Mouse (Mus musculus): Measurements from ENCODE around the gene Rgs11. TPM values are rescaled to one million over a fixed set of nuclear protein-coding genes. Genes with fewer than 3 reads are reported as not detected.
"Not testable (repeated sequence)": the region's sequence is repeated elsewhere in the genome, so short reads cannot be mapped to it uniquely, and the experiment has no call there.

Gene Rgs11
- 1.7 and 3.2 TPM in 2 replicates for polyA plus RNA-seq (2014; fragmentation: Nextera tagmentation; extraction: Ambion mirVana)

GRCm38 (mm10) chr17:26202737-26203136 lies at the start of gene Rgs11:
Rgs11 (plus strand) TSS chr17:26202951.
- WGBS = 3% methylated on average over 22 of the region's 22 CpGs
- H3K27me3 ChIP-seq (replicated peaks; ENCODE audit: control insufficient read depth, insufficient read depth, low read length) = peaks cover 49% of the 10 kb centered on the region

DNA sequence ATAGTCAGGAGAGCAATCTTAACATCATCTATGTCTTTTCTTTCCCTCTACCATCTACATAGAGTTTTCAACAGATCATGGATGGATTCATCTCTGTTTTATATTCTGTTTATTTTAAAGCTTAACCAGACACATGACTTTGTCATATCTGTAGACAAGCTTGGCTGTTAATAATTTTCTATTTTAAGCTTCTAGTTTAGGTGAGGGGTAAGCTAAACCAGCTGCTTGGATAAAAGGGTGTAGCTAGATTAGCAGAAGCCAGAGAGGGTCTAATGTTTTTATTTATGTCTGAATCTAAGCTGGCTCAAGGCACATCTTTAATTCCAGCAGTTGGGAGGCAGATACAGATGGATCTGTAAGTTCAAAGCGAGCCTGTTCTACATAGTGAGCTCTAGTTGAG lies 40.0 kb upstream of the Rgs11 start:
- no peak overlapping the region for H3K9ac ChIP-seq (ENCODE audit: low read length)
- DNase-seq (ENCODE audit: low spot score) (no peak), ATAC-seq (no peak)
- WGBS = 94% methylated on average over 1 of the region's 1 CpGs
- no peaks in the 10 kb centered on the region for H3K27me3 ChIP-seq (replicated peaks; ENCODE audit: control insufficient read depth, insufficient read depth, low read length)
- no peak overlapping the region for H3K4me2 ChIP-seq (ENCODE audit: low read length)
- no peak overlapping the region for H3K4me3 ChIP-seq (ENCODE audit: low read depth, low read length)
- H3K36me3 ChIP-seq (ENCODE audit: control insufficient read depth, insufficient read depth, low read length) = no peaks in the 10 kb centered on the region
- H3K4me1 ChIP-seq (ENCODE audit: control insufficient read depth, insufficient read depth, low read length) = no peaks in the 10 kb centered on the region
- H3K27ac ChIP-seq (ENCODE audit: low read depth, low read length) = no peak overlapping the region
- H3K9me3 ChIP-seq (replicated peaks; ENCODE audit: control insufficient read depth, low read length) = no peaks in the 10 kb centered on the region

More at GRCm38 (mm10) chr17:26202737-26203136, at the start of gene Rgs11:
- no peaks in the 10 kb centered on the region for H3K9me3 ChIP-seq (replicated peaks; ENCODE audit: control insufficient read depth, low read length)
- H3K4me1 ChIP-seq (ENCODE audit: control insufficient read depth, insufficient read depth, low read length) = peaks cover 6% of the 10 kb centered on the region; the same call in 1 of the 2 replicates
- peaks cover 4% of the 10 kb centered on the region; the same call in 1 of the 2 replicates for H3K36me3 ChIP-seq (ENCODE audit: control insufficient read depth, insufficient read depth, low read length)
- ATAC-seq (no peak), DNase-seq (ENCODE audit: low spot score) (no peak)
- no peak within 1 kb of the TSS for H3K27ac ChIP-seq (ENCODE audit: low read depth, low read length)
- peak within 1 kb of the TSS; percentile 29; the same call in 1 of the 2 replicates for H3K9ac ChIP-seq (ENCODE audit: low read length)
- peak within 1 kb of the TSS; percentile 36 for H3K4me3 ChIP-seq (ENCODE audit: low read depth, low read length)
- peak within 1 kb of the TSS; percentile 95 for H3K4me2 ChIP-seq (ENCODE audit: low read length)

GRCm38 (mm10) chr17:26168039-26168438 lies 34.7 kb upstream of the Rgs11 start:
- ATAC-seq (no peak), DNase-seq (ENCODE audit: low spot score) (no peak)
- H3K9ac ChIP-seq (ENCODE audit: low read length) = no peak overlapping the region
- H3K4me2 ChIP-seq (ENCODE audit: low read length) = no peak overlapping the region
- no peak overlapping the region for H3K4me3 ChIP-seq (ENCODE audit: low read depth, low read length)
- no peaks in the 10 kb centered on the region for H3K27me3 ChIP-seq (replicated peaks; ENCODE audit: control insufficient read depth, insufficient read depth, low read length)
- 96% methylated on average over 2 of the region's 2 CpGs for WGBS
- H3K4me1 ChIP-seq (ENCODE audit: control insufficient read depth, insufficient read depth, low read length) = no peaks in the 10 kb centered on the region
- H3K27ac ChIP-seq (ENCODE audit: low read depth, low read length) = no peak overlapping the region
- H3K9me3 ChIP-seq (replicated peaks; ENCODE audit: control insufficient read depth, low read length) = no peaks in the 10 kb centered on the region
- no peaks in the 10 kb centered on the region for H3K36me3 ChIP-seq (ENCODE audit: control insufficient read depth, insufficient read depth, low read length)

DNA sequence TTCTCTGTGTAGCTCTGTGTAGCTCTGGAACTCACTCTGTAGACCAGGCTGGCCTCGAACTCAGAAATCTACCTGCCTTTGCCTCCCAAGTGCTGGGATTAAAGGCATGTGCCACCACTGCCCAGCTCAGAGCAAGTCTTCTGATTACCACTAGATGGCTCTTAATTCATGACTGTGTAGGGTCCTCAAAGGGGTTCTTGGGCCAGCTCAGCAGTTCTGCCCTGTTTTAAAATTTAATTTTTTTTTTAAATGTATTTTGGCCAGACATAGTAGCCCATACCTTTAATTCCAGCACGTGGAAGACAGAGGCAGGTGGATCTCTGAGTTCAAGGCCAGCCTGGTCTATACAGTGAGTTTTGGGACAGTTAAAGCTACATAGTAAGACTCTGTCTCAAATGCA lies 27.5 kb upstream of the Rgs11 start:
- 86% methylated on average over 2 of the region's 2 CpGs for WGBS
- H3K4me1 ChIP-seq (ENCODE audit: control insufficient read depth, insufficient read depth, low read length); H3K4me3 ChIP-seq (ENCODE audit: low read depth, low read length); H3K9ac ChIP-seq (ENCODE audit: low read length); H3K9me3 ChIP-seq (replicated peaks; ENCODE audit: control insufficient read depth, low read length); DNase-seq (ENCODE audit: low spot score); ATAC-seq; H3K27me3 ChIP-seq (replicated peaks; ENCODE audit: control insufficient read depth, insufficient read depth, low read length); H3K4me2 ChIP-seq (ENCODE audit: low read length); H3K27ac ChIP-seq (ENCODE audit: low read depth, low read length): not testable (repeated sequence)
- H3K36me3 ChIP-seq (ENCODE audit: control insufficient read depth, insufficient read depth, low read length) = peaks cover 12% of the 10 kb centered on the region

DNA sequence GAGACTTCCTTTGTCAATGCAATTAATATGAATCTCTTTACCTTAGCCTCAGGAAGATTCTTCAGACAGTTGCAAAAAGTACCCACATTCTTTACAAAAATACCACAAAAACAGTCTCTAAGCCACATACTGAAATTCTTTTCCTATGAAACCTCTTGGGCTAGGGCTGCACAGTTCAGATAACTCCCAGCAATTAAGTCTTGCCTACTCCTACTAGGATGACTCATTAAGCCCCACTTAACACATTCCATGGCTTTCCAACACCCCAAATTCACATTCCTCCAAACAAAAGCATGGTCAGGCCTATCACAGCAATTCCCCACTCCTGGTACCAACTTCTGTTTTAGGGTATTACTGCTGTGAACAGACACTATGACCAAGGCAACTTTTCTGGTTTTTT lies 24.1 kb upstream of the Rgs11 start:
- Histone ChIP-seq H3K4me3 (ENCODE audit: low read depth, low read length) (no peak overlapping the region), H3K36me3 (ENCODE audit: control insufficient read depth, insufficient read depth, low read length) (peaks cover 27% of the 10 kb centered on the region), H3K27ac (ENCODE audit: low read depth, low read length) (no peak overlapping the region), H3K4me1 (ENCODE audit: control insufficient read depth, insufficient read depth, low read length) (no peaks in the 10 kb centered on the region), H3K4me2 (ENCODE audit: low read length) (no peak overlapping the region), H3K9me3 (replicated peaks; ENCODE audit: control insufficient read depth, low read length) (no peaks in the 10 kb centered on the region), H3K9ac (ENCODE audit: low read length) (no peak overlapping the region), H3K27me3 (replicated peaks; ENCODE audit: control insufficient read depth, insufficient read depth, low read length) (no peaks in the 10 kb centered on the region)
- no peak for DNase-seq (ENCODE audit: low spot score)
- ATAC-seq = no peak

DNA sequence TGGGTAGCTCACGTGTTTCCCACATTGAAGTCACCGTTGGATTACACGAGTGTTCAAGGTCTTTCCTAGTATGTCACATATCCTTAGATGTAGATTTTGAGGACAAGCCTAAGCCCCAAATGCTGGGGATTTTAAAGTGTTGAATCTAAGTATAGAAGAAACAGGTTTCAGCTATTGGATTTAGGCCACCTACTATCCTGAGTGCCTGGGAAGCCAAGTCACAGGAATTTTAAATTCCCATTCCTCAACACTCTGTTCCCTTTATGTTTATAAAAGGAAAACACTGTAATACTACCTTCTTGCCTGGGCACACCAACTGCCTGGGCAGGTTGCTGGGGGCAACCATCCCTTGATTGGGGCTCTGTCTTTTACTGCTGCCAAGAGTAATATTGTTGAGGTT lies 21.6 kb upstream of the Rgs11 start:
- ATAC-seq = no peak

DNA sequence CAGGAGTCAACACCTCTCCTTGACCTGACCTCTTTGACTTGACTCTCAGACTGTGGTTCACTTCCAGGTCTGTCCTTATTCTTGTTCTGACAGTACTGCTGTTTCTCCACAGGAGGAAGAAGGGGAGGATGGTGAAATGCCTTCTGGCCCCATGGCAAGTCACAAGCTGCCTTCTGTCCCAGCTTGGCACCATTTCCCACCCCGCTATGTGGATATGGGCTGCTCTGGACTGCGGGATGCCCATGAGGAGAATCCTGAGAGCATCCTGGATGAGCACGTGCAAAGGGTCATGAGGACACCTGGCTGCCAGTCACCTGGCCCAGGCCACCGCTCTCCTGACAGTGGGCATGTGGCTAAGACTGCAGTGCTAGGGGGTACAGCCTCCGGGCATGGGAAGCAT lies 15.2 kb upstream of the Rgs11 start:
- ATAC-seq (no peak), DNase-seq (ENCODE audit: low spot score) (no peak)
- 96% methylated on average over 5 of the region's 5 CpGs for WGBS
- Histone ChIP-seq H3K4me1 (ENCODE audit: control insufficient read depth, insufficient read depth, low read length) (no peaks in the 10 kb centered on the region), H3K9me3 (replicated peaks; ENCODE audit: control insufficient read depth, low read length) (no peaks in the 10 kb centered on the region), H3K27me3 (replicated peaks; ENCODE audit: control insufficient read depth, insufficient read depth, low read length) (no peaks in the 10 kb centered on the region), H3K4me3 (ENCODE audit: low read depth, low read length) (no peak overlapping the region), H3K9ac (ENCODE audit: low read length) (no peak overlapping the region), H3K4me2 (ENCODE audit: low read length) (no peak overlapping the region), H3K36me3 (ENCODE audit: control insufficient read depth, insufficient read depth, low read length) (peaks cover 96% of the 10 kb centered on the region), H3K27ac (ENCODE audit: low read depth, low read length) (no peak overlapping the region)

More for the DNA sequence above, 21.6 kb upstream of the Rgs11 start:
- Histone ChIP-seq H3K27ac (ENCODE audit: low read depth, low read length) (no peak overlapping the region), H3K4me2 (ENCODE audit: low read length) (no peak overlapping the region), H3K27me3 (replicated peaks; ENCODE audit: control insufficient read depth, insufficient read depth, low read length) (no peaks in the 10 kb centered on the region), H3K9ac (ENCODE audit: low read length) (no peak overlapping the region), H3K4me1 (ENCODE audit: control insufficient read depth, insufficient read depth, low read length) (no peaks in the 10 kb centered on the region), H3K4me3 (ENCODE audit: low read depth, low read length) (no peak overlapping the region), H3K9me3 (replicated peaks; ENCODE audit: control insufficient read depth, low read length) (no peaks in the 10 kb centered on the region), H3K36me3 (ENCODE audit: control insufficient read depth, insufficient read depth, low read length) (peaks cover 43% of the 10 kb centered on the region)
- 98% methylated on average over 3 of the region's 3 CpGs for WGBS
- no peak for DNase-seq (ENCODE audit: low spot score)

- DNase-seq (ENCODE audit: low spot score) = no peak
- no peaks in the 10 kb centered on the region for H3K9me3 ChIP-seq (replicated peaks; ENCODE audit: control insufficient read depth, low read length)
- peaks cover 96% of the 10 kb centered on the region for H3K36me3 ChIP-seq (ENCODE audit: control insufficient read depth, insufficient read depth, low read length)
- H3K27ac ChIP-seq (ENCODE audit: low read depth, low read length) = no peak overlapping the region
- no peak overlapping the region for H3K4me2 ChIP-seq (ENCODE audit: low read length)
- ATAC-seq = no peak
- no peak overlapping the region for H3K9ac ChIP-seq (ENCODE audit: low read length)
- no peaks in the 10 kb centered on the region for H3K4me1 ChIP-seq (ENCODE audit: control insufficient read depth, insufficient read depth, low read length)
- H3K4me3 ChIP-seq (ENCODE audit: low read depth, low read length) = no peak overlapping the region
- WGBS = 94% methylated on average over 11 of the region's 11 CpGs
- H3K27me3 ChIP-seq (replicated peaks; ENCODE audit: control insufficient read depth, insufficient read depth, low read length) = no peaks in the 10 kb centered on the region
Measured at GRCm38 (mm10) chr17:26188091-26188805, 14.5 kb upstream of the Rgs11 start.

DNA sequence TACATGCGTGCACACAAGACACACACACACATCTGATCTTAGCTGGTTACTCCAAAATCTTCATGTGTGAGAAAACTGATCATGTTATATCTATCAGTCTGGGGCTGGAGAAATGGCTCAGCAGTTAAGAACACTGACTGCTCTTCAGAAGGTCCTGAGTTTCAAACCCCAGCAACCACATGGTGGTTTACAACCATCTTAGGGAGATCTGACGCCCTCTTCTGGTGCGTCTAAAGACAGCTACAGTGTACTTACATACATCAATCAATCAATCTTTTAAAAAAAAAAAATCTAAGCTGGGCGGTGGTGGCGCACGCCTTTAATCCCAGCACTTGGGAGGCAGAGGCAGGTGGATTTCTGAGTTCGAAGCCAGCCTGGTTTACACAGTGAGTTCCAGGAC lies 11.3 kb upstream of the Rgs11 start:
- H3K9me3 ChIP-seq (replicated peaks; ENCODE audit: control insufficient read depth, low read length); H3K4me1 ChIP-seq (ENCODE audit: control insufficient read depth, insufficient read depth, low read length); H3K4me2 ChIP-seq (ENCODE audit: low read length); DNase-seq (ENCODE audit: low spot score); ATAC-seq; H3K9ac ChIP-seq (ENCODE audit: low read length); H3K4me3 ChIP-seq (ENCODE audit: low read depth, low read length); H3K27ac ChIP-seq (ENCODE audit: low read depth, low read length); H3K27me3 ChIP-seq (replicated peaks; ENCODE audit: control insufficient read depth, insufficient read depth, low read length): not testable (repeated sequence)
- 90% methylated on average over 7 of the region's 7 CpGs for WGBS
- peaks cover 97% of the 10 kb centered on the region for H3K36me3 ChIP-seq (ENCODE audit: control insufficient read depth, insufficient read depth, low read length)
